Mouse (Mus musculus) brown adipose tissue, adult 24 weeks (tissue): Measurements from ENCODE around the gene Taf4. TPM values are rescaled to one million over a fixed set of nuclear protein-coding genes. Genes with fewer than 3 reads are reported as not detected.

Source experiments
- H3K27ac ChIP-seq: fragments of 200-500 bp; replicated peaks from 2 replicates; pipeline ENCODE4 v1.5.1; 2012; ENCODE audit warnings: low read depth, mild to moderate bottlenecking, low read length
- H3K4me1 ChIP-seq: fragments of 200-500 bp; 2 replicates; pipeline ENCODE4 v1.6.1; 2012; ENCODE audit warnings: low read length, mixed read lengths; ENCODE audit not compliant: control insufficient read depth, insufficient read depth, insufficient read length
- H3K4me3 ChIP-seq: fragments of 200-500 bp; 2 replicates; pipeline ENCODE4 v1.5.1; 2012; ENCODE audit warnings: low read depth, mild to moderate bottlenecking, low read length, moderate library complexity; ENCODE audit not compliant: insufficient read depth
- polyA plus RNA-seq: library from polyadenylated mRNA; stranded (reverse); fragments of >200 nt; gene quantifications from 2 replicates; pipeline ENCODE4 v1.2.4, GENCODE M21; 2012; ENCODE audit not compliant: missing spikeins, insufficient read depth, insufficient read length

Gene Taf4
- polyA plus RNA-seq: 7.1 and 8.0 TPM in 2 replicates

DNA sequence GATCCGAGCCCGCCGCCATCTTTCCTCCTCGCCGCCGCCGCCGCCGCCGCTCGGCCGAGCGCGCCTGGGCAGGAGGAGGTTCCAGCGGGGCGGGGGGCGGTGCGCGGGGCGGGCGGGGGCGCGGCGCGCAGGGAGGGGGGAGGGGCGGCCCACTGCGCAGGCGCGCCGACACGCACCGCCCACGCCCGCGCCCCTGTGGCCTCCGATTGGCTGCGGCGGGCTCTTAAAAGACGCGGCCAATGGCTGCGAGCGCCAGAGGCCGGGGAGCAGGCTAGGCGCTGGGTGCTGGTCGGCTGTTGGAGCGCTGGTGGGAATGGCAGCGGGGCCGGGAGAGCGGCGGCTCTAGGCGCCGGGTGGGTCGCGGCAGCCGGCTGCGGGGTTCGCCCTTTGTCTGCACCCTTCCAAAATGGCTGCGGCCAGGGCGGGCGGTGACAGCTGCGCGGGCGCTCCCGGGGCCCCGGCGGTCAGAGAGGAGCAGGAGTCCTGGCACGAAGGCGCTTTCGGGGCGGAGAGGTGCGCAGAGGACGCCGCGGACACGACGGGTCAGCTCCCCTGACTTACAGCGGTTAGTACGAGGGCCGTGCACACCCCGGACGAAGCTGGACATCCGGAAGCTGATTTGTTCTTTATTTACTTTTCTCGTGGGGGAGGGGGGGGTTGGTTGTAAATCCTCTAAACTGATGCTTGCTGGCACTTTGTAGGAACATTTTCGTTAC, at the start of gene Taf4:
TSS of gene Taf4 (minus strand) at position 19 of the 716 bp plus-strand sequence.
- Histone ChIP-seq H3K4me3 (peak within 1 kb of the TSS; percentile 100), H3K27ac (peak within 1 kb of the TSS; percentile 89), H3K4me1 (peaks cover 21% of the 10 kb centered on the region)

DNA sequence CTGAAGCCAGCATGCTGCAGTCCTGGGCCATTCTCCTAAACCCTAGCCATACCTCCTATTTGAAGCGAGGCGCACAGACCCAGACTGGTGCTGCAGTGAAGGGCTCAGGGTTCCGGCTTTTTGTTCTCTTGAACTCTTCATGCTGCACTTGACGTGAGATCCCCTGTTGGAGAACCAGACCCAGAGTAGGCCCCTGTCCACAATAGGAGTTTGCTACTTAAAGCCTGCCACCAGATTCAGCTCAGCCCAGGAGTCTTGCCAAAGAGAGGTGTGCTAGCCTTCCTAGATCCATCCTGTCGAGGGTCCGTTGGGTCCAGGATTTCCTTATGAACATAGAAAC, 49.4 kb upstream of the Taf4 start:
- peak overlapping the region; percentile 94 for H3K4me3 ChIP-seq
- H3K27ac ChIP-seq: no peak overlapping the region
- peaks cover 6% of the 10 kb centered on the region for H3K4me1 ChIP-seq

DNA sequence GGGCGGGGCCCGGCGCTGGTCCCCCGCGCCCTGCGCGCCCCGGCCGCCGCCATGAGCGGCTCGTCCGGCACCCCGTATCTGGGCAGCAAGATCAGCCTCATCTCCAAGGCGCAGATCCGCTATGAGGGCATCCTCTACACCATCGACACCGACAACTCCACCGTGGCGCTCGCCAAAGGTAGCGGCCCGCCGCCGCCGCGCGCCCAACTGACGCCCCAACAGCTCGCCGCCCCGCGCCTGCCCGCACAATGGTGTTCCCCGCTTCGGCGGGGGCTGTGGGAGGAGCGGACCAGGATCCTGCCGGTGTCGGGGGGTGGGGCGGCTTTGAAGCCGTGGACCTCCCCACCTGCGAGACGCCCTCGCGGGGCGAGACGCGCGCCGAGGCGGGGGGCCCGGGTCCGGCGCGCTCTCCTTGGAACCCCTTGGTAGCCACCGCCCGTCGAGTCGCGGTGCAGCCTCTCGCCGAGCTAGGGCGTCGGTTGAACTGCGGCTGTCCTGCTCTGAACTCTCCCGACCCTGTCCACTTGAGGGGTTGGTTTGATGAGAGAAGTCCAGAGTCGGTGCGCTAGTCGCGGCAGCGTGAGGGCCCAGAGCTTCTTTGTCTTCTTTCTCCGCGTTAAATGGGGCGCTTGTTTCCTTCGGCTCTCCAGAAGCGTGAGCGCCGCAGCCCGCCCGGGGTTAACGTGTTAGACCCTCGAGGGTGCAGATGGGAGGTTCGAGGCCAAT, 48.9 kb upstream of the Taf4 start:
- peaks cover 6% of the 10 kb centered on the region for H3K4me1 ChIP-seq
- H3K4me3 ChIP-seq: peak overlapping the region; percentile 94
- H3K27ac ChIP-seq: peak overlapping the region; percentile 33; the same call in 1 of the 2 replicates

DNA sequence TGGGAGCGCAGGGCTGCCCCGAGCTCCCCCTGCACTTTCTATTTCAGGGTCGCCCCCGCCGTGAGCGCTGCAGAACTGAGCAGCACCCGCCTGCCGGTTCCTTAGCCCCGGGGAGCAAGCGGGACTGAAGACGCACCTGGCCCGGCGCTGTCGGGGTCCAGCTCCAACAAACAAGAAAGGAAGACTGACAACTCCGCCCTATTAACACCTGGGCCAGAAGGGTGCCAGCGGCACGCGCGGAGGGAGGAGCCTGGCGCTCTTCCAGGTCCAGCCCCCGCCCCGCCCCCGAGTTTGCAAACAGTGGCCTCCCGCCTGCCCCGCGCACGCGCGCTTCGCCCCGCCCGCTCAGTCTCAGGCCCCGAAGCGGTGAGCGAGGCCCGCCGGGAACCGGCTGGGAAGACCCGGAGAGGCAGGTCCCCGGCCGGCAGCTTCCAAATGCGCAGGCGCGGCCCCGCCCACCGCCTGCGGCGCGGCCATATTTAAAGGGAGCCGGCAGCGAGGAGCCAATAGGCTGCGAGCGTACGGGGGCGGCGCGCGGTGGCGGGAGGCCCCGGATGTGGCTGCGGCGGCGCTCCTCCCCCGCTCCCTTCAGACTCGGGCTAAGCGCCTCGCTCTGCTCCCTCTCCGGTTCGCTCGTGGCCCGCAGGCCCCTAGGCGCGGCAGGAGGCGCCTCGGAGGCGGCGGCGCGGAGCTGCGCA, 48.1 kb upstream of the Taf4 start, which contains the start of gene Lsm14b:
TSS of gene Lsm14b (plus strand) at position 587 of the 698 bp plus-strand sequence.
- Histone ChIP-seq H3K4me3 (peak within 1 kb of the TSS; percentile 94), H3K4me1 (peaks cover 6% of the 10 kb centered on the region), H3K27ac (peak within 1 kb of the TSS; percentile 33; the same call in 1 of the 2 replicates)

DNA sequence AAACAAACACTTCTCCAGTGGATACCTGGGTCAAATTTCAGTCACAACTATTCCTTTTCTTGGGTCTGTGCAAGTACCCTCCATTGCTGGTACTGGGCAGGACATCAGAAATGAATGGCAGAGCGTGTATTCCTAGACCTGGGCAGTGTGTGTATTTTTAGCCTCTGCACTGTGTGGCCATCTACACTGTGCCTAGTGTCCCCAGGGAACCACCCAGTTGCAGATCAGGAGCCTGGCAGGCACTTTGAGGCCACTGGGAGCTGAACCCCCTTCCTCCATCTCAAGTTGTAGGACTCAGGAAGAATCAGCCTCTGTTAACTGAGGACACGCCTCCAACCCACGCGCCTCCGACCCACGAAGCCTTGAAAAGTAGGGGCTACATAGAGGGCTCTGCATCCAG, 46.3 kb upstream of the Taf4 start:
- Histone ChIP-seq H3K4me1 (peaks cover 6% of the 10 kb centered on the region), H3K4me3 (no peak overlapping the region), H3K27ac (no peak overlapping the region)

DNA sequence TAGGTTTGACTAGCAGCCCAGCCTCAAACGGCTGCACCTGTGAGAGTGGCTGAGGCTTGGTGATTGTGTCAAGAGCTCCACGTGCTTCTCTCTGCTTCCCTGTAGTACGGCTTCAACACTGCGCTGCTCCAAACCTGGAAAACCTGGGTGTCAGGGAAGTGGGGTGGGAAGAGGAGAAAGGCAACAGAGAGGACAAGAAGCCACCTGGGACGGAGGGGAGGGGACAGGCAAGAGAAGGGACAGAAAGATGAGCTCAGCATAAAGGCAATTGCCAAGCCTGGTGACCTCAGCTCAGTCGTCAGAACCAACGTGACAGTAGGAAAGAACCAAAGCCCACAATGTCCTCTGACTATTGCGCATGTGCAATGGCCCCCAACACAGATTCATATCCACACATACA, 44.5 kb upstream of the Taf4 start:
- no peak overlapping the region for H3K27ac ChIP-seq
- peaks cover 5% of the 10 kb centered on the region for H3K4me1 ChIP-seq
- no peak overlapping the region for H3K4me3 ChIP-seq

DNA sequence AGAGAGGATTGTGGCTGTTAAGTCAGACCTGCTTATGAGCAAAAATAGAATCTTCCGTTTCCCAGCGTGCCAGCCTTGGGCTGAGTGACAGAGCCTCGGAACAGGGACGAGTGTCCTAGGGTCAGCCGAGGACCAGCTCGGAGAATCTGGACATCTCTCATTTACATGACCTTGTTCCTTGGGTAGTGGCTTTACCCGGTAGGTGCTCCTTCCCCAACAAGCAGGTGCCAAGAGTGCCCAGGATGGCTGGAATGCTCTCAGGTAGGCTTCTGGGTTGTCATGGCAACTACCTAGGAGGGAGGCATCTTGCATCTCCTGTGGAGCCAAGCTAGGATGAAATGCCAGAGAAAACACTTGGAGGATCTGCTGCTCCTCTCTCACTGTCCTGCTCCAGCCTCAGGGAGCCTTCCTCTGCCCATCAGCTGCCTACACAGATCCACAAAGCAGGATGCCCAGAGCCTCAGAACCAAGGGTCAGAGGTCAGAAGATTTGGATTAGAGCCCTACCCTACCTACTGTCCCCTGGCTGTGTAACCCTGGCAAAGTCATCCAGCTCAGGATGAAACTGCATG, 43.7 kb upstream of the Taf4 start:
- Histone ChIP-seq H3K27ac (no peak overlapping the region), H3K4me3 (no peak overlapping the region), H3K4me1 (no peaks in the 10 kb centered on the region)

DNA sequence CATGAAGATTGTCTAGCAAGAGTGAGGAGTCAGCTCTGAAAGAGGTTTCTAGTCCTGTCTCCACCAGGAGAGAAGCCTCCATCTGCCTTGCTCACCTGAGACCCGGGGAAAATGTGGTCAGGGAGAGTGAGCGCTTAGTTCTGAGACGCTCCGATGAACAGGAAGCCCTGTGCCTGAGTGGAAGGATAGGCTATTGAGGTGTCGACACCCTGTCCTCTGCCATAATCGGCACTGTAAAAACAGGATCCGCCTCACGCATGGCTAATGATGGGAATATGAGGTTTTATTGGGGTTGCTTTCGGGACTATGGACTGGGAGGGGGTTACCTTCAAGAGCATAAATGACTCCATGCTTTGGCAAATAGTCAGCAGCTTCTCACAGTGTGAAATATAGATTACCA, 42.1 kb upstream of the Taf4 start:
- Histone ChIP-seq H3K27ac (no peak overlapping the region), H3K4me3 (no peak overlapping the region), H3K4me1 (no peaks in the 10 kb centered on the region)

DNA sequence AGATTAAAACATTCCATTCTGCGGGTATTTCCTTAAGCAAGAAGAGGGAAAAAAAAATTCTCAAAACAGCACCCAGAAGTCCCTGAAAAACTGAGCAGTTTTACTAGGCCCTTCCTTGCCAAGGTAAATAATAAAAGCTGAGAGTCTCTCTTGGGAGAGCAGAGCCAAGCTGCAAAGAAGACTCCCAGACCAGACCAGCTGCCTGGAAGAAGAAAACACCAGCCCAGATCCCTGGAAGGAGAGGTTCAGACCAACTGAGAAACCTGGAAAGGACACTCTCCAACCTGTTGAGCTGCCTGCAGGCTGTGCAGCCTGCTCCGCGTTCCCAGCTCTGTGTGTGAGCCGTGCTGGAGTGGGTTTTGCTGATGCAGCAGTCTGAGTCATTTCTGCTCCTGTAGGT, 41.2 kb upstream of the Taf4 start:
- Histone ChIP-seq H3K4me1 (no peaks in the 10 kb centered on the region), H3K4me3 (no peak overlapping the region), H3K27ac (no peak overlapping the region)

DNA sequence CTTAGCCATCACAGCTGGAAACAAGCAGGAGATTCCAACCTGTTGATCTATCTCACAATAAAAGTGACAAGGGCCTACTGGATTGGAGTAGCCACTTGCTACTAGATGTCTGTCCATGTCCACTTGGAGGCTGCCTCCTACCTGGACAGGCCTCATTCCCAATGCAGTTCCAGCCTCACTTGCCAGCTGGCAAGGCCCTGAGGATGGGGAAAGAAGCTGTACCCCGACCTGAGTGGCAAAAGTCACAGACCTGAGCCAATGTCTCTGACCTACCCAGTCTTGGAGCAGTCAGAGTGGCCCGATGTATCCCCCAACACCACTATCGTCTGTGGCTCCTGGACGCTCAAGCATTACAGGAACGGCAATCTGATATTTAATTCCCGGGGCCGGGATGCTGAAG, 37.2 kb upstream of the Taf4 start:
- Histone ChIP-seq H3K27ac (no peak overlapping the region), H3K4me3 (no peak overlapping the region), H3K4me1 (no peaks in the 10 kb centered on the region)

DNA sequence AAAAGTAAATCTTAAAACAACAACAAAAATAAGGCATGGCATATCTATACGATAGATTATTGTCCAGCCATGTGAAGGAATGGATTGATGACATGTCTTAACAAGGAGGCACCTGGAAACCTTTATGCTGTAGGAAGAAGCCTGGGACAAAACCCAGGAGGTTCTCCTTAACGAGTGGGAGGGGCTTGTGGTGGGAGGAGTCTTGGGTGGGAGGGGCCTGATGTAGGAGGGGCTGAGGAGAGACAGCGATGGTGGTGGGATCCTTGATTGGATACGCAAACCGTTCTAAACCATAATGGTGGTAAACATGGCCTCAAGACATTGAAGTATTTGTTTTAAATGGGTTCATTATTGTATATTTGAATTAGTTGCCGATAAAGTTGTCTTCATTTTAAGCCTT, 34.9 kb upstream of the Taf4 start:
- Histone ChIP-seq H3K4me1 (no peaks in the 10 kb centered on the region), H3K4me3 (no peak overlapping the region), H3K27ac (no peak overlapping the region)

DNA sequence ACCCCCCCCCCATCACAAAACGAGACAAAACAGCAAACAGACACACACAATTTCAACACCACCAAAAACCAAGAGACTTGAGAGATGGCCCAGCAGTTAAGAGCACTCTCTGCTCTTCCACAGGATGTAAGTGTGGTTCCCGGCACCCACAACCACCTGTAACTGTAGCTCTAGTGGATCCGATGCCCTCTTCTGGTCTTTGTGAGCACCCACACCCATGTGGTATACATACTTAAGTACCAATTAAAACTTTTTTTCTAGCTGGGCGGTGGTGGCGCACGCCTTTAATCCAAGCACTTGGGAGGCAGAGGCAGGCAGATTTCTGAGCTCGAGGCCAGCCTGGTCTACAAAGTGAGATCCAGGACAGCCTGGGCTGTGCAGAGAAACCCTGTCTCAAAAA, 34.2 kb upstream of the Taf4 start:
- Histone ChIP-seq H3K4me1 (no peaks in the 10 kb centered on the region), H3K4me3 (no peak overlapping the region), H3K27ac (no peak overlapping the region)

DNA sequence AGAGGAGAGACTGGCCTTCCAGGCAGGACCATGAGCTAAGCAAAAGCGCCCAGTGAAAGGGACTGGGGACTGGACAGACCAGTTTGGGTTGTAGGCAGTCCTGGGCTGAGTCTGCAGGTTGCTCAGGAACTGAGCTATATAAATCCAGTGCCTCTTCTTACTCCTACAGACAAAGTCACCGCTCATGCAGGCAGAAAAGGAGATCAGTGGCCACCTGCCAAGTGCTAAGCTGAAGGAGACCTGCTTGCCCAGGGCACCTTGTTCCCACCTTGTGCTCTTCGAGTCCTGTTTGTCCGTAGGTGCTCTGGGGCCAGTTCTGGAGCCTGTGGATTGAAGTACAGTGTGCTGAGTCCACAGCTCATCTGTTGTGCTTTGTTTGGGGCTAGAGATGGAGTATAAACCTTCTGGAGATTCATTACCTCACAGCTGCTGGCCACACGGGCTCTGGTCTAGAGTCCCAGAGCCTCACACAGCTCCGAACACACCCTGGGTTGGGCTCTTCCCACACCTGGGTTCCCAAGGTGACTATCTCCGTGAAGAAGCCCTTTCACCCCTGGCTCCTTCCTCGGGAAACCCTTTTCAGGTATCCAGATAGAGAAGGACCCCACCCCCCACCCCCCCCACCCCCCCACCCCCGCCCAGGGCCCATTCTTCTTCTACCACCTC, 30.0 kb upstream of the Taf4 start:
- H3K27ac ChIP-seq: no peak overlapping the region
- no peak overlapping the region for H3K4me3 ChIP-seq
- no peaks in the 10 kb centered on the region for H3K4me1 ChIP-seq

DNA sequence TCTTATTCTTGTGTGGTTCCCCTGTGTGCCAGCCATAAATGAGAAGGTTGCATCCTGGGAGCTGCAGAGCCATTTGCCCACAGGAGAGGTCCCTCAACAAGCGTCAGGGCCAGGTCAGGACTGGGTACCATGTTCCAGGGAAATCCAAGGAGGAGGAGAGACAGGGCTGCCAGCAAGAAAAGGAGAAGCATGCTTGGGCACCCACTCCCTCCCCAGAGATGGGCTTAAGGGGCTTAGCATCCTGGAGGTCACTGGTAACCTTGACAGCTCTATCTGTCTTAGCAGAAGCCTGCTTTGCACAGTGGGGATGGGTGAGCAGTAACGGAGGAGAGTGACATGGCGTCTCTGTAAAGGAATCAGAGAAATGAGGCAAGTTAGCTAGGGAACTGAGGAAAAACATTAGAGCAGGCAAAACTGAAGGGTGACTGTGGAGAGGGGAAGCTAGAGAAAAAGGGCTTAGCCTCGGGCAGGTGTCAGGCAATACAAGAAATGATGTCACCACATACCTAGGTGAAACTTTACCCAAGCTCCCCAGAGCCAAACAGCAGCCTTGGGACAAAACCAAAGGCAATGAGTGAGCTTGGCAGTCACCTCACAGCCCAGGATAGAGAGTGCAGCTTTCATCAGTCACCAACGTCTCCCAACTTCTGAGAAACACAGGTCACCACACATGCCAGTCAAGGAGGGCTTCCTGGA, 29.4 kb upstream of the Taf4 start:
- no peak overlapping the region for H3K27ac ChIP-seq
- H3K4me3 ChIP-seq: no peak overlapping the region
- H3K4me1 ChIP-seq: no peaks in the 10 kb centered on the region
